Mouse (Mus musculus): Measurements from ENCODE around the gene Macrod1. TPM values are rescaled to one million over a fixed set of nuclear protein-coding genes. Genes with fewer than 3 reads are reported as not detected.

The Macrod1 gene
- polyA plus RNA-seq, 1 experiment from 2014 or later = 5.6 TPM

GRCm38 (mm10) chr19:7088558-7088957 lies 31.9 kb downstream of the Macrod1 start:
- H3K27me3 ChIP-seq (ENCODE audit: control insufficient read depth, insufficient read depth, low read length) = no peaks in the 10 kb centered on the region
- H3K9ac ChIP-seq (replicated peaks; ENCODE audit: low read depth, low read length) = no peak overlapping the region
- H3K4me1 ChIP-seq (ENCODE audit: control insufficient read depth, insufficient read depth, low read length) = peaks cover 43% of the 10 kb centered on the region
- H3K27ac ChIP-seq (ENCODE audit: low read depth, low read length) = no peak overlapping the region
- H3K4me3 ChIP-seq (ENCODE audit: low read depth, low read length) = no peak overlapping the region
- ATAC-seq (ENCODE audit: low read depth) = no peak
- no peaks in the 10 kb centered on the region for H3K9me3 ChIP-seq (ENCODE audit: control insufficient read depth, low read length)
- no peaks in the 10 kb centered on the region for H3K36me3 ChIP-seq (ENCODE audit: control insufficient read depth, insufficient read depth, low read length)
- H3K4me2 ChIP-seq (ENCODE audit: low read depth, low read length) = no peak overlapping the region
- WGBS = 16% methylated on average over 9 of the region's 9 CpGs

- Histone ChIP-seq H3K9me3 (ENCODE audit: control insufficient read depth, low read length) (no peaks in the 10 kb centered on the region), H3K4me2 (ENCODE audit: low read depth, low read length) (no peak overlapping the region), H3K27ac (ENCODE audit: low read depth, low read length) (no peak overlapping the region; the same call in 1 of the 2 replicates), H3K4me3 (ENCODE audit: low read depth, low read length) (no peak overlapping the region), H3K9ac (replicated peaks; ENCODE audit: low read depth, low read length) (no peak overlapping the region), H3K4me1 (ENCODE audit: control insufficient read depth, insufficient read depth, low read length) (peaks cover 41% of the 10 kb centered on the region), H3K27me3 (ENCODE audit: control insufficient read depth, insufficient read depth, low read length) (no peaks in the 10 kb centered on the region), H3K36me3 (ENCODE audit: control insufficient read depth, insufficient read depth, low read length) (no peaks in the 10 kb centered on the region)
- 58% methylated on average over 5 of the region's 5 CpGs for WGBS
- no peak for ATAC-seq (ENCODE audit: low read depth)
Observed at GRCm38 (mm10) chr19:7089050-7089449, 32.4 kb downstream of the Macrod1 start.

- no peak overlapping the region for H3K9ac ChIP-seq (replicated peaks; ENCODE audit: low read depth, low read length)
- peak overlapping the region; percentile 64 for H3K27ac ChIP-seq (ENCODE audit: low read depth, low read length)
- H3K27me3 ChIP-seq (ENCODE audit: control insufficient read depth, insufficient read depth, low read length) = no peaks in the 10 kb centered on the region
- peaks cover 35% of the 10 kb centered on the region for H3K4me1 ChIP-seq (ENCODE audit: control insufficient read depth, insufficient read depth, low read length)
- H3K4me2 ChIP-seq (ENCODE audit: low read depth, low read length) = no peak overlapping the region
- H3K9me3 ChIP-seq (ENCODE audit: control insufficient read depth, low read length) = no peaks in the 10 kb centered on the region
- peak; percentile 13; the same call in 1 of the 2 replicates for ATAC-seq (ENCODE audit: low read depth)
- H3K36me3 ChIP-seq (ENCODE audit: control insufficient read depth, insufficient read depth, low read length) = no peaks in the 10 kb centered on the region
- no peak overlapping the region for H3K4me3 ChIP-seq (ENCODE audit: low read depth, low read length)
- WGBS = 36% methylated on average over 7 of the region's 7 CpGs
Observed at GRCm38 (mm10) chr19:7089842-7090251, 33.2 kb downstream of the Macrod1 start.

GRCm38 (mm10) chr19:7090369-7091064 lies 33.9 kb downstream of the Macrod1 start:
- no peaks in the 10 kb centered on the region for H3K9me3 ChIP-seq (ENCODE audit: control insufficient read depth, low read length)
- H3K4me2 ChIP-seq (ENCODE audit: low read depth, low read length) = no peak overlapping the region; the same call in 1 of the 2 replicates
- no peak overlapping the region for H3K4me3 ChIP-seq (ENCODE audit: low read depth, low read length)
- no peaks in the 10 kb centered on the region for H3K36me3 ChIP-seq (ENCODE audit: control insufficient read depth, insufficient read depth, low read length)
- no peaks in the 10 kb centered on the region; the same call in 1 of the 2 replicates for H3K27me3 ChIP-seq (ENCODE audit: control insufficient read depth, insufficient read depth, low read length)
- peak overlapping the region; percentile 64 for H3K27ac ChIP-seq (ENCODE audit: low read depth, low read length)
- peak; percentile 49 for ATAC-seq (ENCODE audit: low read depth)
- peaks cover 30% of the 10 kb centered on the region for H3K4me1 ChIP-seq (ENCODE audit: control insufficient read depth, insufficient read depth, low read length)
- peak overlapping the region; percentile 7; the same call in 1 of the 2 replicates for H3K9ac ChIP-seq (replicated peaks; ENCODE audit: low read depth, low read length)
- WGBS = 15% methylated on average over 10 of the region's 10 CpGs

DNA sequence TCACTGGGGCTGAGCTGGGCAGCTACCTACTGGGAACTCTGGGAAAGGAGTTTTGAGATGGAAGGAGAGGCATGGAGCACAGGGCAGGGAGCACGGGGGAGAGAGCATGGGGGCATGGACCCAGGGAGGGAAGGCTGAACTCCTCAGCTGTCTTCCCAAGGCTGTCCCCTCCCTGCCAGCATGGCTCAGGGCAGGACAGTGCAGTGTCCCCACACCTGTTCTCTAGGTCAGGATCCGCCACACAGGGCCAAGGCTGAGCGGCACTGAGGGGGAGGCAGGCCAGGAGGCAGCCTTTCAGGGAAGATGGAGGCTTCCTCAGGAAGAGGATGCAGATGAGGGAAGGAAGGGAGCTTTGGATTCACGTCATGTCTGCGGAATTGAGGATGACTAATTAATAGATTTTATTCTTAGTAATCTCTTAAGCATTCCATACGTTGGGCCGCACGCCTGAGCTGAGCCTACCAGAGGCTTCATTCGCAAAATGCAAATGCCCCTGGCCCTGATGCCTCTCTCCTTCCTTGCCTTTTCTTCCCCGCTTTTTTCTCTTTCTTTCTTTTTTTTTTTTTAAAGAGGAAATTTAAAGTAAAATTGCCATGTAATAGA lies 34.9 kb downstream of the Macrod1 start:
- Histone ChIP-seq H3K4me1 (ENCODE audit: control insufficient read depth, insufficient read depth, low read length) (peaks cover 30% of the 10 kb centered on the region), H3K36me3 (ENCODE audit: control insufficient read depth, insufficient read depth, low read length) (no peaks in the 10 kb centered on the region), H3K4me3 (ENCODE audit: low read depth, low read length) (no peak overlapping the region), H3K9ac (replicated peaks; ENCODE audit: low read depth, low read length) (no peak overlapping the region; the same call in 1 of the 2 replicates), H3K4me2 (ENCODE audit: low read depth, low read length) (no peak overlapping the region), H3K9me3 (ENCODE audit: control insufficient read depth, low read length) (no peaks in the 10 kb centered on the region), H3K27me3 (ENCODE audit: control insufficient read depth, insufficient read depth, low read length) (peaks cover 6% of the 10 kb centered on the region; the same call in 1 of the 2 replicates), H3K27ac (ENCODE audit: low read depth, low read length) (no peak overlapping the region)
- no peak for ATAC-seq (ENCODE audit: low read depth)
- 50% methylated on average over 10 of the region's 10 CpGs for WGBS

DNA sequence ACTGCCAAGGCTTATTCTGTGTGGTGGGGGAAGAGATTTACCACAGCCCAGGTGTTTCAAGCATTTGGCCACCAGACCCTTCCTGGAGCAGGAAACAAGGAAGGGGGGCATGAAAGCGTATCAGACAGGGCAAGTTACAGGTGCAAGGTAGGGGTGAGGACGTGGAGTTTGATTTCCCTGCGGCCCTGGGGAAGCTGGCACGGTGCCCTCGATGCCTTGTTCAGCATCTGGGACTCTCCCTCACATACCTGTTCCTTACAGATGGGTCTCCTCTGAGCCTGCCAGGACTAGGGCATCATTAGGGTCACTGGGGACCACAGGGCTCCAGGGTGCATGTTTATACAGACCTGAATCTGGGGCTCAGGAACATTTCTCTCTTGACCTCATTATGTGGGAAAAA lies 36.1 kb downstream of the Macrod1 start:
- Histone ChIP-seq H3K4me2 (ENCODE audit: low read depth, low read length) (no peak overlapping the region), H3K27ac (ENCODE audit: low read depth, low read length) (no peak overlapping the region), H3K9ac (replicated peaks; ENCODE audit: low read depth, low read length) (no peak overlapping the region), H3K4me1 (ENCODE audit: control insufficient read depth, insufficient read depth, low read length) (peaks cover 30% of the 10 kb centered on the region), H3K27me3 (ENCODE audit: control insufficient read depth, insufficient read depth, low read length) (peaks cover 6% of the 10 kb centered on the region; the same call in 1 of the 2 replicates), H3K4me3 (ENCODE audit: low read depth, low read length) (no peak overlapping the region), H3K36me3 (ENCODE audit: control insufficient read depth, insufficient read depth, low read length) (no peaks in the 10 kb centered on the region), H3K9me3 (ENCODE audit: control insufficient read depth, low read length) (no peaks in the 10 kb centered on the region)
- WGBS = 70% methylated on average over 5 of the region's 5 CpGs
- no peak for ATAC-seq (ENCODE audit: low read depth)

GRCm38 (mm10) chr19:7099620-7100155 lies 43.1 kb downstream of the Macrod1 start:
- H3K4me2 ChIP-seq (ENCODE audit: low read depth, low read length) = no peak overlapping the region
- ATAC-seq (ENCODE audit: low read depth) = no peak
- no peaks in the 10 kb centered on the region for H3K36me3 ChIP-seq (ENCODE audit: control insufficient read depth, insufficient read depth, low read length)
- H3K4me3 ChIP-seq (ENCODE audit: low read depth, low read length) = no peak overlapping the region
- H3K27ac ChIP-seq (ENCODE audit: low read depth, low read length) = no peak overlapping the region
- 47% methylated on average over 3 of the region's 3 CpGs for WGBS
- peaks cover 6% of the 10 kb centered on the region; the same call in 1 of the 2 replicates for H3K27me3 ChIP-seq (ENCODE audit: control insufficient read depth, insufficient read depth, low read length)
- H3K4me1 ChIP-seq (ENCODE audit: control insufficient read depth, insufficient read depth, low read length) = peaks cover 32% of the 10 kb centered on the region
- H3K9ac ChIP-seq (replicated peaks; ENCODE audit: low read depth, low read length) = no peak overlapping the region
- H3K9me3 ChIP-seq (ENCODE audit: control insufficient read depth, low read length) = no peaks in the 10 kb centered on the region

- Histone ChIP-seq H3K4me1 (ENCODE audit: control insufficient read depth, insufficient read depth, low read length) (peaks cover 41% of the 10 kb centered on the region), H3K9ac (replicated peaks; ENCODE audit: low read depth, low read length) (no peak overlapping the region), H3K27ac (ENCODE audit: low read depth, low read length) (no peak overlapping the region), H3K4me3 (ENCODE audit: low read depth, low read length) (no peak overlapping the region), H3K9me3 (ENCODE audit: control insufficient read depth, low read length) (no peaks in the 10 kb centered on the region), H3K27me3 (ENCODE audit: control insufficient read depth, insufficient read depth, low read length) (no peaks in the 10 kb centered on the region), H3K36me3 (ENCODE audit: control insufficient read depth, insufficient read depth, low read length) (no peaks in the 10 kb centered on the region), H3K4me2 (ENCODE audit: low read depth, low read length) (no peak overlapping the region)
- ATAC-seq (ENCODE audit: low read depth) = no peak
- 45% methylated on average over 10 of the region's 10 CpGs for WGBS
Observed at GRCm38 (mm10) chr19:7102039-7102438, 45.4 kb downstream of the Macrod1 start.

All from neural tube, embryonic 14.5 days (tissue).